Mouse (Mus musculus): ENCODE data around the gene Cdk2ap2. TPM values are rescaled to one million over a fixed set of nuclear protein-coding genes. Genes with fewer than 3 reads are reported as not detected.
A peak's percentile ranks its signal among the peaks of the same experiment; 100 is the strongest.
"Not testable (repeated sequence)": the region's sequence is repeated elsewhere in the genome, so short reads cannot be mapped to it uniquely, and the experiment has no call there.

The Cdk2ap2 gene
- polyA plus RNA-seq (2016; fragmentation: Nextera tagmentation; extraction: Ambion mirVana) = 67.9 and 86.0 TPM in 2 replicates

- DNase-seq (ENCODE audit: low spot score) = peak; percentile 100
- Histone ChIP-seq H3K4me1 (peaks cover 54% of the 10 kb centered on the region), H3K4me3 (peak within 1 kb of the TSS; percentile 84), H3K27ac (peak within 1 kb of the TSS; percentile 92), H3K36me3 (0 out of 2 replicates have a peak, but pooled peaks cover 2% of the 10 kb centered on the region), H3K27me3 (ENCODE audit: insufficient read depth, poor library complexity, severe bottlenecking) (peaks cover 18% of the 10 kb centered on the region), H3K9me3 (no peaks in the 10 kb centered on the region)
- WGBS = under 1% methylated on average over 65 of the region's 65 CpGs
Measured at GRCm38 (mm10) chr19:4096642-4097440, at the start of gene Cdk2ap2. TSS of gene Cdk2ap2 (plus strand) at chr19:4097182.

GRCm38 (mm10) chr19:4047859-4048258, 49.1 kb upstream of the Cdk2ap2 start:
- no peaks in the 10 kb centered on the region for H3K9me3 ChIP-seq
- WGBS = 21% methylated on average over 4 of the region's 4 CpGs

GRCm38 (mm10) chr19:4049069-4049468, 47.9 kb upstream of the Cdk2ap2 start:
- DNase-seq (ENCODE audit: low spot score); H3K4me3 ChIP-seq; H3K27me3 ChIP-seq (ENCODE audit: insufficient read depth, poor library complexity, severe bottlenecking); H3K36me3 ChIP-seq; H3K9me3 ChIP-seq; H3K27ac ChIP-seq; H3K4me1 ChIP-seq: not testable (repeated sequence)
- 69% methylated on average over 5 of the region's 5 CpGs for WGBS

More at GRCm38 (mm10) chr19:4047859-4048258, 49.1 kb upstream of the Cdk2ap2 start:
- no peak for DNase-seq (ENCODE audit: low spot score)
- Histone ChIP-seq H3K4me3 (no peak overlapping the region), H3K4me1 (0 out of 2 replicates have a peak, but pooled peaks cover 7% of the 10 kb centered on the region), H3K27me3 (ENCODE audit: insufficient read depth, poor library complexity, severe bottlenecking) (no peaks in the 10 kb centered on the region), H3K36me3 (no peaks in the 10 kb centered on the region), H3K27ac (no peak overlapping the region)

- Histone ChIP-seq H3K27me3 (ENCODE audit: insufficient read depth, poor library complexity, severe bottlenecking) (0 out of 2 replicates have a peak, but pooled peaks cover 5% of the 10 kb centered on the region), H3K4me1 (peaks cover 8% of the 10 kb centered on the region), H3K4me3 (no peak overlapping the region), H3K27ac (no peak overlapping the region), H3K36me3 (no peaks in the 10 kb centered on the region), H3K9me3 (no peaks in the 10 kb centered on the region)
- 89% methylated on average over 5 of the region's 5 CpGs for whole genome bisulfite sequencing
- DNase-seq (ENCODE audit: low spot score) = no peak
Measured at GRCm38 (mm10) chr19:4051016-4051415, 46.0 kb upstream of the Cdk2ap2 start.

- H3K9me3 ChIP-seq = no peaks in the 10 kb centered on the region
- peak; percentile 76 for DNase-seq (ENCODE audit: low spot score)
- no peak overlapping the region for H3K27ac ChIP-seq
- peaks cover 15% of the 10 kb centered on the region for H3K4me1 ChIP-seq
- H3K27me3 ChIP-seq (ENCODE audit: insufficient read depth, poor library complexity, severe bottlenecking) = 0 out of 2 replicates have a peak, but pooled peaks cover 5% of the 10 kb centered on the region
- H3K4me3 ChIP-seq = no peak overlapping the region
- WGBS = 50% methylated on average over 10 of the region's 10 CpGs
- H3K36me3 ChIP-seq = no peaks in the 10 kb centered on the region
Measured at GRCm38 (mm10) chr19:4051741-4052515, 45.1 kb upstream of the Cdk2ap2 start.

- no peaks in the 10 kb centered on the region for H3K36me3 ChIP-seq
- 0 out of 2 replicates have a peak, but pooled peaks cover 5% of the 10 kb centered on the region for H3K27me3 ChIP-seq (ENCODE audit: insufficient read depth, poor library complexity, severe bottlenecking)
- H3K4me3 ChIP-seq = no peak overlapping the region
- peaks cover 17% of the 10 kb centered on the region for H3K4me1 ChIP-seq
- no peak overlapping the region for H3K27ac ChIP-seq
- no peak for DNase-seq (ENCODE audit: low spot score)
- 69% methylated on average over 5 of the region's 5 CpGs for WGBS
- no peaks in the 10 kb centered on the region for H3K9me3 ChIP-seq
Measured at GRCm38 (mm10) chr19:4052516-4053030, 44.4 kb upstream of the Cdk2ap2 start.

- peaks cover 29% of the 10 kb centered on the region for H3K4me1 ChIP-seq
- H3K27me3 ChIP-seq (ENCODE audit: insufficient read depth, poor library complexity, severe bottlenecking) = 0 out of 2 replicates have a peak, but pooled peaks cover 5% of the 10 kb centered on the region
- no peak overlapping the region for H3K27ac ChIP-seq
- no peak overlapping the region for H3K4me3 ChIP-seq
- no peaks in the 10 kb centered on the region for H3K36me3 ChIP-seq
- no peaks in the 10 kb centered on the region for H3K9me3 ChIP-seq
- no peak for DNase-seq (ENCODE audit: low spot score)
- WGBS = 83% methylated on average over 5 of the region's 5 CpGs
Measured at GRCm38 (mm10) chr19:4054613-4055012, 42.4 kb upstream of the Cdk2ap2 start.

GRCm38 (mm10) chr19:4055216-4055946, 41.6 kb upstream of the Cdk2ap2 start:
- H3K27ac ChIP-seq = no peak overlapping the region
- H3K9me3 ChIP-seq = no peaks in the 10 kb centered on the region
- H3K36me3 ChIP-seq = no peaks in the 10 kb centered on the region
- H3K4me3 ChIP-seq = no peak overlapping the region
- 65% methylated on average over 8 of the region's 8 CpGs for WGBS
- no peak for DNase-seq (ENCODE audit: low spot score)
- H3K27me3 ChIP-seq (ENCODE audit: insufficient read depth, poor library complexity, severe bottlenecking) = 0 out of 2 replicates have a peak, but pooled peaks cover 5% of the 10 kb centered on the region
- H3K4me1 ChIP-seq = peaks cover 30% of the 10 kb centered on the region

GRCm38 (mm10) chr19:4055947-4056693, 40.9 kb upstream of the Cdk2ap2 start:
- Histone ChIP-seq H3K27me3 (ENCODE audit: insufficient read depth, poor library complexity, severe bottlenecking) (0 out of 2 replicates have a peak, but pooled peaks cover 5% of the 10 kb centered on the region), H3K9me3 (no peaks in the 10 kb centered on the region), H3K4me1 (peaks cover 30% of the 10 kb centered on the region), H3K27ac (peak overlapping the region; percentile 47; the same call in 1 of the 2 replicates), H3K4me3 (no peak overlapping the region), H3K36me3 (no peaks in the 10 kb centered on the region)
- no peak for DNase-seq (ENCODE audit: low spot score)
- 49% methylated on average over 15 of the region's 15 CpGs for WGBS

GRCm38 (mm10) chr19:4056727-4057126, 40.3 kb upstream of the Cdk2ap2 start:
- DNase-seq (ENCODE audit: low spot score) = peak; percentile 77
- H3K4me3 ChIP-seq = no peak overlapping the region
- 51% methylated on average over 4 of the region's 4 CpGs for WGBS
- peak overlapping the region; percentile 47; the same call in 1 of the 2 replicates for H3K27ac ChIP-seq
- H3K4me1 ChIP-seq = peaks cover 30% of the 10 kb centered on the region
- no peaks in the 10 kb centered on the region for H3K9me3 ChIP-seq
- H3K36me3 ChIP-seq = no peaks in the 10 kb centered on the region
- H3K27me3 ChIP-seq (ENCODE audit: insufficient read depth, poor library complexity, severe bottlenecking) = 0 out of 2 replicates have a peak, but pooled peaks cover 5% of the 10 kb centered on the region

GRCm38 (mm10) chr19:4057389-4057788, 39.6 kb upstream of the Cdk2ap2 start:
- Histone ChIP-seq H3K4me1 (peaks cover 30% of the 10 kb centered on the region), H3K27ac (peak overlapping the region; percentile 22; the same call in 1 of the 2 replicates), H3K9me3 (no peaks in the 10 kb centered on the region), H3K4me3 (no peak overlapping the region), H3K27me3 (ENCODE audit: insufficient read depth, poor library complexity, severe bottlenecking) (0 out of 2 replicates have a peak, but pooled peaks cover 5% of the 10 kb centered on the region), H3K36me3 (no peaks in the 10 kb centered on the region)
- WGBS = 83% methylated on average over 13 of the region's 13 CpGs
- peak; percentile 51 for DNase-seq (ENCODE audit: low spot score)

Data from heart, embryonic 10.5 days (tissue).